Mouse (Mus musculus): ENCODE data around the gene Krt14.

DNA sequence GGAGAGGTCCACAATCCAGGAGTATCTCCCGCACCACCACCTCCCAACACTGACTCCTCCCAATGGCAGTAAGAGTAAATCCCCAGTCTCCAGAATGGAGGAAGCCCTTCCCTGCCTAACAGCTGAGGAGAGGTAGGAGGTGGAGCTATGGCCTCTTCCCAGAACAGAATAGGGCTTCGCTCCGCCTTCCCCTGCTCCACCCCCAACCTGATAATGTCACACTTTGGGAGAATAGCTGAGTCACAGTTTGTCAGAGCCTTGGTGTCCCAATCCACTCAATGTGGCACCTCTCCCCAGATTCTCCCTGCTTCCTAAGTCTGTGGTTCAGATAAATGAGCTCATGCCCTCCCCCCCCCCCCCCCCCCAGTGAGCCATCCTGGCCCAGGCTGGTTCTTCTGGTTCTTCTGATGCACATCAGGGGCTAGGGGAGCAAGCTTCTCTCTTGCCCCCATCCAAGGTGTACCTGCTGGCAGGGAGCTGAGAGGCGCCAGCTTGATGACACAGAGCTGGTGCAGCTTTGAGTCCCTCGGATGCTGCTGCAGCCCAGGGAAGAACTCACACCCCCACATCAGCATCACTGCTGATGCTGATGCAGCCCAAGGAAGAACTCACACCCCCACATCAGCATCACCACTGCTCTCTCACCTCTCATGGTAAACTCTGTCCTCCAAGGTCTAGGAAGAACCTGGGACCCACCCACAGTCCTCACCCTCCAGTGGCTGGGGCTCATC lies 47.2 kb upstream of the Krt14 start:
- TF ChIP-seq CTCF (conservative IDR thresholded peaks at IDR 0.05; ENCODE audit: low read length) (no peak), NANOG (IDR thresholded peaks at IDR 0.05; ENCODE audit: borderline replicate concordance, low read length) (no peak), POU5F1 (IDR thresholded peaks at IDR 0.05; ENCODE audit: borderline replicate concordance, low read length) (no peak)
